Mouse (Mus musculus): ENCODE measurements at regions not wholly inside any gene's neighbourhood (a gene's known extent, or its start where the extent isn't known, plus 50 kb on each side); places are given as distances from the start of the nearest gene placed in this dataset.

DNA sequence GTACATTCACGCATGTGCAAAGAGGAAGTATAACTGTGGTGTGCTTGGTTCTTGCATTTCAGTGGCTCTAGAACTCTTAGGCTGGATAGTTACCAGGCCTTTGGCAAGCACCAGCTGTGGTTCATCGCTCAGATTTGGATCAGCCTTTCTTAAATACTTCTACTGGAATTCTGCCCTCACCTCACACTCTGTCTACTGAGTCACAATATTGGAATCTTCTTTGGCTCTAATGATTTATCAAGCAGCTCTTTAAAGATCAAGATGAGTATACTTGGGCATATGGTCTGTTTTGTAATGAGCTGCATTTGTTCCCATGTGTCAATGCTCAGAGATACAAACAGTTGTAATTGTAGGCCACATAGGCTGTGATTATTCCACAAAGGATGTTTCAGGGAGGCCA, 197.5 kb downstream of the Icos start:
- 89% methylated on average over 2 of the region's 2 CpGs for WGBS
- H3K4me1 ChIP-seq (ENCODE audit: control insufficient read depth, insufficient read depth, low read length), result no peaks in the 10 kb centered on the region

DNA sequence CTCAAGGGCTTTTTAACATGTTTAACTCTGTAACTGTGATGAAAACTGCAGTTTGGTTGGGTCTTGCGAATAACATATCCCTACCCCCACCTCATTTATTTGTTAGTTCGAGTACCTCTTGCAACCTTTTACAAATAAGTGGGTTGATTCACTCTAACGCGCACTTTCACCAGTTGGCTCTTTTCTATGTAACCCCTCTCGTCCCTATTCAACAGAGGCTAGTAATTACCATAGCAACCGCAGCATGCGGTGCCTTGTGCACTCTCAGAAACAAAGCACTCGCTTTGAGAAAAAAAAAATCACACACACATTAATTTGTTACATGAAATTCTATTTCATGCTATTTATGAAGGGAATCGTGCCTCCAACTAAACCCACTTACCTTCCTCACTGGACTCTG, 201.7 kb downstream of the Icos start:
- ATAC-seq (ENCODE audit: insufficient number of reproducible peaks, insufficient read depth, low FRiP score, low read depth), result no peak
- no peaks in the 10 kb centered on the region for H3K27me3 ChIP-seq (ENCODE audit: control insufficient read depth, insufficient read depth, low read length)
- 72% methylated on average over 9 of the region's 9 CpGs for WGBS
- H3K27ac ChIP-seq (ENCODE audit: low read length), result no peak overlapping the region
- H3K36me3 ChIP-seq (ENCODE audit: control insufficient read depth, insufficient read depth, low read length), result no peaks in the 10 kb centered on the region
- peaks cover 5% of the 10 kb centered on the region; the same call in 1 of the 2 replicates for H3K4me1 ChIP-seq (ENCODE audit: control insufficient read depth, insufficient read depth, low read length)
- H3K4me2 ChIP-seq (replicated peaks; ENCODE audit: low read depth, low read length), result no peak overlapping the region
- no peak overlapping the region for H3K9ac ChIP-seq (replicated peaks; ENCODE audit: low read depth, low read length)
- H3K4me3 ChIP-seq (ENCODE audit: low read depth, low read length), result no peak overlapping the region
- H3K9me3 ChIP-seq (ENCODE audit: control insufficient read depth, low read depth, low read length), result no peaks in the 10 kb centered on the region

More for the DNA sequence above, 197.5 kb downstream of the Icos start:
- Histone ChIP-seq H3K9me3 (ENCODE audit: control insufficient read depth, low read depth, low read length) (no peaks in the 10 kb centered on the region), H3K4me3 (ENCODE audit: low read depth, low read length) (no peak overlapping the region), H3K9ac (replicated peaks; ENCODE audit: low read depth, low read length) (no peak overlapping the region), H3K27ac (ENCODE audit: low read length) (no peak overlapping the region), H3K36me3 (ENCODE audit: control insufficient read depth, insufficient read depth, low read length) (no peaks in the 10 kb centered on the region), H3K27me3 (ENCODE audit: control insufficient read depth, insufficient read depth, low read length) (no peaks in the 10 kb centered on the region), H3K4me2 (replicated peaks; ENCODE audit: low read depth, low read length) (no peak overlapping the region)
- no peak for ATAC-seq (ENCODE audit: insufficient number of reproducible peaks, insufficient read depth, low FRiP score, low read depth)

DNA sequence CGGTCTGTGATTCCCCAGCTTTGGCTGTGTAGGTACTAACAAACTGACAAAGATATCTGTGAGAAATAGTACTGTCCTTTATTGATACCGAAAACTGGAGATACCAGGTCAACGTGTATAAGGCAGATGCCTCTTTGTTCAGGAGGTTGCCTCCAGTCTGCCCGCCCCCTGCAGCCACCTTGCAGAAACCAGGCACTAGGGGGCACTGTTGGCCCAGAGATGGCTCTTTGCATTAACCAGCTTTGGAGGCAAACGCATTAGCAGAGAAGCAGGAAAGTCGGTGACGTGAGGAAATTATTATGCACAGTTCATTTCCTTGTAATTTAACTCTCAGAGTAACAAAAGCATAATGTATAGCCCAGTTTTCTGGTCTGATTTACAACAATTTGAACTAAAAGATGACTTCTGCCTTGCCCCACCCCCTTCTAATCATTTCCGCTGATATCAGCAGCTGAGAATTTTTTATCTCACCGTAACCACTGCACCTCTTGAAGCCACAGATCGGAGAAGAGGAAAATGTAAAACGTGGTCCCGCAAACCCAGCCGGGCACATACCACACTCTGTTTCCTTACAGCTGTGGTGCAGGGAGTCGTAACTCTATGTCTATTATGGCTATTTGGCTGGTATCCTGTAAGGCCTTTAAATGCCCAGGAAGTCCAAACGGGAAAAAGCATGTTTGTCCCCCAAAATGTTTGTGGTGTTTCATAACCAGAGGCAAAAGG, 203.5 kb downstream of the Icos start:
- Histone ChIP-seq H3K9ac (replicated peaks; ENCODE audit: low read depth, low read length) (no peak overlapping the region), H3K9me3 (ENCODE audit: control insufficient read depth, low read depth, low read length) (no peaks in the 10 kb centered on the region), H3K27ac (ENCODE audit: low read length) (no peak overlapping the region), H3K27me3 (ENCODE audit: control insufficient read depth, insufficient read depth, low read length) (no peaks in the 10 kb centered on the region), H3K4me1 (ENCODE audit: control insufficient read depth, insufficient read depth, low read length) (peaks cover 5% of the 10 kb centered on the region; the same call in 1 of the 2 replicates), H3K36me3 (ENCODE audit: control insufficient read depth, insufficient read depth, low read length) (no peaks in the 10 kb centered on the region), H3K4me2 (replicated peaks; ENCODE audit: low read depth, low read length) (peak overlapping the region; percentile 32), H3K4me3 (ENCODE audit: low read depth, low read length) (peak overlapping the region; percentile 15; the same call in 1 of the 2 replicates)
- ATAC-seq (ENCODE audit: insufficient number of reproducible peaks, insufficient read depth, low FRiP score, low read depth), result no peak
- 21% methylated on average over 15 of the region's 15 CpGs for WGBS

DNA sequence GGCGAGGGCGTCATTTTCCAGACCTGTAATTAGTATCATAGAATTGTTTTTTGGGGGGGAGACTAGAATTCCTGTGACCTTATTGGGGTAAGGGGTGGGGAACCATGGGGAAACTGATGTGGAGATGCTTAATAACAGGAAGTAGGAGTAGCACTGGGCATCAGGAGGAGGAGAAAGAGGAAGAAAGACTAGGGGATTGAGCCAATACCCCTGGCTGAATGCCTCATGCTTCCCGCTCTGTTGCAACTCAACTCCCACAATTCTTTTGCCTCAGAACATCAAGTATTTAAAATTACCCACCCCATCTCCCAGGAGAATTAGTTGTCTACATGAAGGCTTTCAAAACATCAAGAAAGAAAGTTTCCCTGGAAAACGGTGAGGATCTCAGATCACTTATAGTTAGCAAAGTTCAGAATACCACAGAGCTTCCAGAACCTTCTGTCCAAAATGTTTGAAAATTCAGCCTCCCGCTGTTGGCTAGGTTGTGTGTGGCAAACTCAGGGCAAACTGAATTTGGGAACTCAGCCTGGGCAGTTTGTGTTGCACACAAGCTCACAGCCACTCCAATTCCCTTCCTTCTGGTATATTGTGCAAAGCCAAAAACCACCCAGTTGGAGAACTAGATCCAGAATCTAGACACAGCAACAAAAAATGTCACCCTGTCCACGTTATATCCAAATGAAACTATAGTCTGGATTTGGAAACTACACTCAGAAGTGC, 209.8 kb downstream of the Icos start:
- Histone ChIP-seq H3K9me3 (ENCODE audit: control insufficient read depth, low read depth, low read length) (no peaks in the 10 kb centered on the region), H3K27ac (ENCODE audit: low read length) (no peak overlapping the region), H3K4me1 (ENCODE audit: control insufficient read depth, insufficient read depth, low read length) (no peaks in the 10 kb centered on the region), H3K27me3 (ENCODE audit: control insufficient read depth, insufficient read depth, low read length) (no peaks in the 10 kb centered on the region), H3K36me3 (ENCODE audit: control insufficient read depth, insufficient read depth, low read length) (no peaks in the 10 kb centered on the region), H3K4me3 (ENCODE audit: low read depth, low read length) (no peak overlapping the region), H3K4me2 (replicated peaks; ENCODE audit: low read depth, low read length) (no peak overlapping the region), H3K9ac (replicated peaks; ENCODE audit: low read depth, low read length) (no peak overlapping the region)
- no peak for ATAC-seq (ENCODE audit: insufficient number of reproducible peaks, insufficient read depth, low FRiP score, low read depth)
- 84% methylated on average over 6 of the region's 6 CpGs for WGBS

DNA sequence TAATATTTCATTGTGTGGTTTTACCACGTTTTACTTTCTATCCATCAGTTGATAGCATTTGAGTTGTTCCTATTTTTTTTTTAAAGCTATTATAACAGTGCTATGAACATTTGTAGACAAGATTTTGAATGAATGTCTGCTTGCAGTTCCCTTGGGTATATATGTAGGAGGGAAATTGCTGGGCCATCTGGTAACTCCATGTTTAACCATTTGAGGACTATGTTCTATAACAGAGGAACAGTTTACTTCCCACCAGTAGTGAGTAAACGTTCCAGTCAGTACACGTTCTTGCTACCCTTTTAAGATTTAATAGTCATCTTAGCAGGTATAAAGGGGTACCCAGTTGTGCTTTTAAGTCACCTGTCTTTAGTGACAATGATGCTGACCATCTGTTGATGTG, 213.2 kb downstream of the Icos start:
- no peak overlapping the region for H3K4me3 ChIP-seq (ENCODE audit: low read depth, low read length)
- H3K4me2 ChIP-seq (replicated peaks; ENCODE audit: low read depth, low read length), result no peak overlapping the region
- no peaks in the 10 kb centered on the region for H3K36me3 ChIP-seq (ENCODE audit: control insufficient read depth, insufficient read depth, low read length)
- ATAC-seq (ENCODE audit: insufficient number of reproducible peaks, insufficient read depth, low FRiP score, low read depth), result no peak
- H3K27ac ChIP-seq (ENCODE audit: low read length), result no peak overlapping the region
- H3K4me1 ChIP-seq (ENCODE audit: control insufficient read depth, insufficient read depth, low read length), result no peaks in the 10 kb centered on the region
- no peak overlapping the region for H3K9ac ChIP-seq (replicated peaks; ENCODE audit: low read depth, low read length)
- H3K27me3 ChIP-seq (ENCODE audit: control insufficient read depth, insufficient read depth, low read length), result no peaks in the 10 kb centered on the region
- WGBS, result 68% methylated on average over 3 of the region's 3 CpGs
- no peaks in the 10 kb centered on the region for H3K9me3 ChIP-seq (ENCODE audit: control insufficient read depth, low read depth, low read length)

DNA sequence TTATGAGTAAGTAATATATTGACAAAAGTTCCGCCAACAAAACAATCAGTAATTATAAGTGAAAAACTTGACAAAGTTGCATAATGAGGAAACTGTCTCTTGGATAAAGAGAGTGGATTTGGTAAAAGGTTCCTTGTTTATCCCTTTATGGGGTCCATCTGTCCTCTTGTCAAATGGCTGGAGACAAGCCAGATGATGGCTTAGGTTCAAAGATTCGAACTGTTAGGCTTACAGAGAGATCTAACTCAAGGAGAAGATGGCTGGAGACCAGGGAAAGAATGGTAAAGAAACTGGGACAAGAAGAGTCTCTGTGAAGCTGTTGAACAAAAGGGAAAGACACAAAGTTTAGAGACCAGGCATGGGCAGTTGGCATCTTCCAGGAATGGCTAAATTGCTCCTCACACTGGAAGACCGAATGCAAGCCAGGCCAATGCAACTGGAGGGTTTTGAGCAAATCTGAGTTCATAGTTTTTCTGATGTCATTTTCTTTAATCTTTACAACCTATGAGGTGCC, 220.9 kb downstream of the Icos start:
- no peak for ATAC-seq (ENCODE audit: insufficient number of reproducible peaks, insufficient read depth, low FRiP score, low read depth)
- no peaks in the 10 kb centered on the region for H3K9me3 ChIP-seq (ENCODE audit: control insufficient read depth, low read depth, low read length)
- H3K4me1 ChIP-seq (ENCODE audit: control insufficient read depth, insufficient read depth, low read length), result peaks cover 15% of the 10 kb centered on the region
- H3K4me3 ChIP-seq (ENCODE audit: low read depth, low read length), result no peak overlapping the region
- no peak overlapping the region for H3K27ac ChIP-seq (ENCODE audit: low read length)
- no peak overlapping the region for H3K9ac ChIP-seq (replicated peaks; ENCODE audit: low read depth, low read length)
- H3K27me3 ChIP-seq (ENCODE audit: control insufficient read depth, insufficient read depth, low read length), result no peaks in the 10 kb centered on the region
- no peak overlapping the region for H3K4me2 ChIP-seq (replicated peaks; ENCODE audit: low read depth, low read length)
- no peaks in the 10 kb centered on the region for H3K36me3 ChIP-seq (ENCODE audit: control insufficient read depth, insufficient read depth, low read length)
- WGBS, result 74% methylated on average over 3 of the region's 3 CpGs

DNA sequence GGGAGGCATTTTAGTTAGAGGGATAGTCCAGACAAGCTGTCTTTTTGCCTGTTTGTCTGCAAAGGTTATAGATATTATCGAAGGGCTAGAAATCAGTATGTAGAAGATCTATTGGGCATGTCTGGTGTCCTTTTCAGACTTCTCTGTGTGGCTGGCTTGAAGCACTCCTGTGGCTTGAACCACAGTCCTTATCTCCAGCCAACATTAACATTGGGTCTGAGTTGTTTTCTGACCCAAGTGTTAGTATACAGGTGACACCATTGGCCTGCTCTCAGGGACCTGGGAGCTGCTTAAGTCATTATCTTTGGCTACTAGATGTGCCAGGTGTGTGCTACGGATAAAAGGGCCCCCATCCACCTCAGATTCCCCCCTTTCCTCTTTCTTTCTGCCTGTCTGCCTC, 223.3 kb downstream of the Icos start:
- Histone ChIP-seq H3K4me2 (replicated peaks; ENCODE audit: low read depth, low read length) (no peak overlapping the region), H3K27me3 (ENCODE audit: control insufficient read depth, insufficient read depth, low read length) (no peaks in the 10 kb centered on the region)

DNA sequence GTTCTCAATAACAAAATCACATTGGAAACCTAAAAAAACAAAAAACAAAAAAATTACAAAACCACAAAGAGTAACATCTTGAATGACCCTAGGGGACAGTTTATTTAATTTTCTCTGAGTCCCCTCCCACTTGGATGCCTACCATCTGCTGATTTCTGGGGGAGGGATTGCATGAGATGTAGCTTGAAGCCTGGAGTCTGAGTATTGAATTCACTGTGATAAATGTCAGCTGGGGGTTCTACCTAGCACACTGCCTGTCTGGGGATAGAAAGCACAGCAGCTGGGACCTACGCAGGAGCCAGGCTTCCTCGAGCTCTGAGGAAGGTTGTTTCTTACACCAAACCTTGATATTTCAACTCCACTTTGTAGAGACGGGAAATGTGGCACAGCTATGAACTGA, 224.4 kb downstream of the Icos start:
- Histone ChIP-seq H3K27ac (ENCODE audit: low read length) (no peak overlapping the region; the same call in 1 of the 2 replicates), H3K27me3 (ENCODE audit: control insufficient read depth, insufficient read depth, low read length) (no peaks in the 10 kb centered on the region), H3K9me3 (ENCODE audit: control insufficient read depth, low read depth, low read length) (no peaks in the 10 kb centered on the region), H3K36me3 (ENCODE audit: control insufficient read depth, insufficient read depth, low read length) (no peaks in the 10 kb centered on the region), H3K4me2 (replicated peaks; ENCODE audit: low read depth, low read length) (no peak overlapping the region), H3K4me1 (ENCODE audit: control insufficient read depth, insufficient read depth, low read length) (peaks cover 18% of the 10 kb centered on the region), H3K9ac (replicated peaks; ENCODE audit: low read depth, low read length) (no peak overlapping the region), H3K4me3 (ENCODE audit: low read depth, low read length) (no peak overlapping the region)
- WGBS, result 55% methylated on average over 3 of the region's 3 CpGs
- ATAC-seq (ENCODE audit: insufficient number of reproducible peaks, insufficient read depth, low FRiP score, low read depth), result no peak

More for the DNA sequence above, 223.3 kb downstream of the Icos start:
- Histone ChIP-seq H3K9me3 (ENCODE audit: control insufficient read depth, low read depth, low read length) (no peaks in the 10 kb centered on the region), H3K36me3 (ENCODE audit: control insufficient read depth, insufficient read depth, low read length) (no peaks in the 10 kb centered on the region), H3K4me3 (ENCODE audit: low read depth, low read length) (no peak overlapping the region), H3K27ac (ENCODE audit: low read length) (no peak overlapping the region), H3K4me1 (ENCODE audit: control insufficient read depth, insufficient read depth, low read length) (peaks cover 18% of the 10 kb centered on the region), H3K9ac (replicated peaks; ENCODE audit: low read depth, low read length) (no peak overlapping the region)
- WGBS, result 79% methylated on average over 2 of the region's 2 CpGs
- ATAC-seq (ENCODE audit: insufficient number of reproducible peaks, insufficient read depth, low FRiP score, low read depth), result no peak
